Mouse (Mus musculus): Measurements from ENCODE around the gene Foxn2.

DNA sequence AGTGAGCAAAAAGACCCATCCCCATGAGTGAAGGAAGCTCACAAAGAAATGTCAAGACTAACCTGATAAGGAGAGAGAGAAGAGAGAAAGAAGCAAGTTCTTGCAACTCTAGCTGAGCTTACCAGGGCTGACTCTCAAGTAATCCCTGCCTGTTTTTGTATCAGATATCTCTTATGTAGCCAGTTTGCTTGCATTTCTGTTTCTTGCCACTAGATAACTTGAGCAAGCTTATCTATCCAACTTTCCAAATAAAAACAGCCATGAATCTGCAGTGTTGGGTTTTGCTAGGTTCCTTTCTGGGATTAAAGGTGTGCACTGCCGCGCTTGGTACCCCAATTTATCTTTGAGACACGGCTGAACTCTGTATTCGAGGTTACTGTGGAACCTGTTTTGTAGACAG lies 4.2 kb upstream of the Foxn2 start:
- TF ChIP-seq POLR2A (IDR thresholded peaks at IDR 0.05; ENCODE audit: low read depth, low read length) (no peak), CTCF (conservative IDR thresholded peaks at IDR 0.05; ENCODE audit: insufficient read depth, insufficient read length, low read depth, low read length) (no peak)
